Mouse (Mus musculus) limb, embryonic 15.5 days (tissue): Measurements from ENCODE around the gene Gm11569. TPM values are rescaled to one million over a fixed set of nuclear protein-coding genes. Genes with fewer than 3 reads are reported as not detected.
"Not testable (repeated sequence)": the region's sequence is repeated elsewhere in the genome, so short reads cannot be mapped to it uniquely, and the experiment has no call there.

Experiments
- ATAC-seq: fragments of 200-750 bp; cut with Nextera tagmentation; 2 replicates; pipeline ENCODE4 v1.8.0; 2017; ENCODE audit warnings: low read depth, moderate TSS enrichment; ENCODE audit not compliant: insufficient number of reproducible peaks, low FRiP score, low TSS enrichment
- H3K27ac ChIP-seq: fragments of 300-500 bp; sonication (generic); 2 replicates; pipeline ENCODE4 v1.5.1; 2015; ENCODE audit warnings: moderate library complexity, mild to moderate bottlenecking, inconsistent platforms
- H3K27me3 ChIP-seq: fragments of 300-500 bp; sonication (generic); 2 replicates; pipeline ENCODE4 v1.6.1; 2015; ENCODE audit warnings: inconsistent platforms
- H3K36me3 ChIP-seq: fragments of 300-500 bp; sonication (generic); 2 replicates; pipeline ENCODE4 v1.6.1; 2015; ENCODE audit warnings: inconsistent platforms
- H3K4me1 ChIP-seq: fragments of 300-500 bp; sonication (generic); 2 replicates; pipeline ENCODE4 v1.6.1; 2015; ENCODE audit warnings: inconsistent platforms
- H3K4me2 ChIP-seq: fragments of 300-500 bp; sonication (generic); 2 replicates; pipeline ENCODE4 v1.6.1; 2015; ENCODE audit warnings: mild to moderate bottlenecking, inconsistent platforms
- H3K4me3 ChIP-seq: fragments of 300-500 bp; sonication (generic); 2 replicates; pipeline ENCODE4 v1.5.1; 2015; ENCODE audit warnings: mild to moderate bottlenecking, inconsistent platforms
- H3K9ac ChIP-seq: fragments of 300-500 bp; sonication (generic); 2 replicates; pipeline ENCODE4 v1.6.1; 2015; ENCODE audit warnings: inconsistent platforms
- H3K9me3 ChIP-seq: fragments of 300-500 bp; sonication (generic); 2 replicates; pipeline ENCODE4 v1.6.1; 2016; ENCODE audit warnings: inconsistent platforms
- whole genome bisulfite sequencing: fragments of 180-500 bp; shearing (Covaris S2); methylation state at CpG from one replicate; pipeline ENCODE4 v1.1.7; 2015; 5-methylcytosine and 5-hydroxymethylcytosine counted together
- polyA plus RNA-seq: library from polyadenylated mRNA; unstranded; fragments of >200 nt; fragmentation: Nextera tagmentation; extraction: Ambion mirVana; gene quantifications from 2 replicates; pipeline ENCODE4 v1.2.1, GENCODE M21; 2015

Gm11569 gene
- not detected in 2 replicates for polyA plus RNA-seq

GRCm38 (mm10) chr11:99798832-99799231 is at the start of gene Gm11569:
Gene Gm11569, minus strand, starts transcription at chr11:99798932.
- H3K27me3 ChIP-seq, ATAC-seq, H3K9me3 ChIP-seq, H3K9ac ChIP-seq, H3K4me1 ChIP-seq, H3K4me2 ChIP-seq, H3K36me3 ChIP-seq, H3K4me3 ChIP-seq, H3K27ac ChIP-seq: not testable (repeated sequence)
- no CpG with 5 or more reads among the region's 1 CpGs for WGBS

- Histone ChIP-seq H3K4me3 (no peak overlapping the region), H3K27me3 (no peaks in the 10 kb centered on the region), H3K27ac (no peak overlapping the region), H3K9me3 (no peaks in the 10 kb centered on the region), H3K4me2 (no peak overlapping the region), H3K4me1 (no peaks in the 10 kb centered on the region), H3K9ac (no peak overlapping the region), H3K36me3 (no peaks in the 10 kb centered on the region)
- whole genome bisulfite sequencing: 86% methylated on average over 2 of the region's 2 CpGs
- ATAC-seq: no peak
These were observed 48.0 kb upstream of the Gm11569 start for GRCm38 (mm10) chr11:99846746-99847145.

GRCm38 (mm10) chr11:99842185-99842584 is 43.5 kb upstream of the Gm11569 start:
- Histone ChIP-seq H3K4me3 (no peak overlapping the region), H3K27me3 (no peaks in the 10 kb centered on the region), H3K9ac (no peak overlapping the region), H3K9me3 (no peaks in the 10 kb centered on the region), H3K36me3 (no peaks in the 10 kb centered on the region), H3K4me1 (no peaks in the 10 kb centered on the region), H3K4me2 (no peak overlapping the region), H3K27ac (no peak overlapping the region)
- no peak for ATAC-seq
- 32% methylated on average over 1 of the region's 1 CpGs for WGBS

GRCm38 (mm10) chr11:99837966-99838365 is 39.2 kb upstream of the Gm11569 start, which contains the start of gene 2300003K06Rik:
Gene 2300003K06Rik, minus strand, starts transcription at chr11:99838066.
- no peaks in the 10 kb centered on the region for H3K27me3 ChIP-seq
- H3K4me3 ChIP-seq: no peak within 1 kb of the TSS
- ATAC-seq: no peak
- no peaks in the 10 kb centered on the region for H3K4me1 ChIP-seq
- 63% methylated on average over 1 of the region's 1 CpGs for WGBS
- H3K4me2 ChIP-seq: no peak within 1 kb of the TSS
- no peaks in the 10 kb centered on the region for H3K36me3 ChIP-seq
- H3K27ac ChIP-seq: no peak within 1 kb of the TSS
- no peak within 1 kb of the TSS for H3K9ac ChIP-seq
- H3K9me3 ChIP-seq: no peaks in the 10 kb centered on the region

GRCm38 (mm10) chr11:99815566-99815965 is 16.8 kb upstream of the Gm11569 start, which contains the start of gene Gm11564:
Gene Gm11564, minus strand, starts transcription at chr11:99815666.
- H3K9ac ChIP-seq, H3K4me3 ChIP-seq, H3K4me1 ChIP-seq, H3K27me3 ChIP-seq, H3K36me3 ChIP-seq, H3K4me2 ChIP-seq, ATAC-seq, H3K9me3 ChIP-seq, H3K27ac ChIP-seq: not testable (repeated sequence)
- WGBS: 78% methylated on average over 2 of the region's 2 CpGs

- not testable (repeated sequence) for H3K27me3 ChIP-seq, H3K36me3 ChIP-seq, H3K27ac ChIP-seq, H3K9me3 ChIP-seq, H3K4me3 ChIP-seq, H3K9ac ChIP-seq, H3K4me1 ChIP-seq, H3K4me2 ChIP-seq, ATAC-seq
These were observed 11.1 kb upstream of the Gm11569 start, which contains the start of gene Krtap4-13 for GRCm38 (mm10) chr11:99809792-99810191. Gene Krtap4-13, minus strand, starts transcription at chr11:99809892.

GRCm38 (mm10) chr11:99804346-99804745 is 5.6 kb upstream of the Gm11569 start, which contains the start of gene Gm11554:
Gene Gm11554, minus strand, starts transcription at chr11:99804446.
- H3K27me3 ChIP-seq, H3K27ac ChIP-seq, H3K4me2 ChIP-seq, H3K36me3 ChIP-seq, H3K4me3 ChIP-seq, H3K4me1 ChIP-seq, H3K9ac ChIP-seq, H3K9me3 ChIP-seq, ATAC-seq: not testable (repeated sequence)
- WGBS: no CpG with 5 or more reads among the region's 1 CpGs

GRCm38 (mm10) chr11:99793367-99793766 is 5.4 kb downstream of the Gm11569 start, which contains the start of gene Gm11596:
Gene Gm11596, minus strand, starts transcription at chr11:99793467.
- ATAC-seq: no peak
- no peak within 1 kb of the TSS for H3K4me2 ChIP-seq

GRCm38 (mm10) chr11:99784900-99785299 is 13.8 kb downstream of the Gm11569 start, which contains the start of gene Krtap4-9:
Gene Krtap4-9, plus strand, starts transcription at chr11:99785200.
- H3K36me3 ChIP-seq, H3K4me1 ChIP-seq, H3K27ac ChIP-seq, H3K9ac ChIP-seq, H3K9me3 ChIP-seq, ATAC-seq, H3K4me2 ChIP-seq, H3K4me3 ChIP-seq, H3K27me3 ChIP-seq: not testable (repeated sequence)

More at GRCm38 (mm10) chr11:99793367-99793766, 5.4 kb downstream of the Gm11569 start, which contains the start of gene Gm11596:
- Histone ChIP-seq H3K4me1 (no peaks in the 10 kb centered on the region), H3K36me3 (no peaks in the 10 kb centered on the region), H3K4me3 (no peak within 1 kb of the TSS), H3K9ac (no peak within 1 kb of the TSS), H3K9me3 (no peaks in the 10 kb centered on the region), H3K27ac (no peak within 1 kb of the TSS), H3K27me3 (0 out of 2 replicates have a peak, but pooled peaks cover 3% of the 10 kb centered on the region)
- WGBS: 73% methylated on average over 2 of the region's 2 CpGs

- Histone ChIP-seq H3K9ac (no peak within 1 kb of the TSS), H3K27ac (no peak within 1 kb of the TSS), H3K4me2 (no peak within 1 kb of the TSS), H3K27me3 (no peaks in the 10 kb centered on the region), H3K36me3 (no peaks in the 10 kb centered on the region), H3K4me1 (no peaks in the 10 kb centered on the region), H3K9me3 (no peaks in the 10 kb centered on the region), H3K4me3 (no peak within 1 kb of the TSS)
- WGBS: 89% methylated on average over 2 of the region's 2 CpGs
- ATAC-seq: no peak
These were observed 18.1 kb downstream of the Gm11569 start, which contains the start of gene Krtap4-8 for GRCm38 (mm10) chr11:99780604-99781003. Gene Krtap4-8, minus strand, starts transcription at chr11:99780704.

- Histone ChIP-seq H3K36me3 (no peaks in the 10 kb centered on the region), H3K9me3 (no peaks in the 10 kb centered on the region), H3K4me1 (no peaks in the 10 kb centered on the region), H3K4me3 (no peak overlapping the region), H3K27ac (no peak overlapping the region), H3K4me2 (no peak overlapping the region), H3K9ac (no peak overlapping the region), H3K27me3 (no peaks in the 10 kb centered on the region)
- WGBS: 65% methylated on average over 7 of the region's 7 CpGs
- ATAC-seq: no peak
These were observed 20.3 kb downstream of the Gm11569 start for GRCm38 (mm10) chr11:99778401-99778800.

- not testable (repeated sequence) for H3K36me3 ChIP-seq, H3K4me3 ChIP-seq, H3K27ac ChIP-seq, H3K4me2 ChIP-seq, H3K9ac ChIP-seq, H3K27me3 ChIP-seq, H3K9me3 ChIP-seq, H3K4me1 ChIP-seq, ATAC-seq
These were observed 25.9 kb downstream of the Gm11569 start, which contains the start of gene Gm11595 for GRCm38 (mm10) chr11:99772813-99773212. Gene Gm11595, minus strand, starts transcription at chr11:99772913.

GRCm38 (mm10) chr11:99768410-99768809 is 30.3 kb downstream of the Gm11569 start:
- no peak for ATAC-seq
- 63% methylated on average over 2 of the region's 2 CpGs for WGBS
- H3K27ac ChIP-seq: no peak overlapping the region

More at GRCm38 (mm10) chr11:99768410-99768809, 30.3 kb downstream of the Gm11569 start:
- H3K36me3 ChIP-seq: no peaks in the 10 kb centered on the region
- no peaks in the 10 kb centered on the region for H3K27me3 ChIP-seq
- H3K4me1 ChIP-seq: no peaks in the 10 kb centered on the region
- no peaks in the 10 kb centered on the region for H3K9me3 ChIP-seq
- H3K9ac ChIP-seq: no peak overlapping the region
- H3K4me3 ChIP-seq: no peak overlapping the region
- H3K4me2 ChIP-seq: no peak overlapping the region
